Mouse (Mus musculus): ENCODE measurements around the gene Lgmn. TPM values are rescaled to one million over a fixed set of nuclear protein-coding genes. Genes with fewer than 3 reads are reported as not detected.

The Lgmn gene
- 10 to 100 TPM; 78.6 to 84.8 TPM for total RNA-seq (2021)
- long read RNA-seq, experiment 1, transcript Lgmn-201 (14 exons, 1,990 nt), result major isoform, 87 of 99 reads
- long read RNA-seq, experiment 1, partial matches to known transcripts, result 5 of 99 reads
- long read RNA-seq, experiment 1, other reads (novel, unspliced or antisense), result 6 of 99 reads
- long read RNA-seq, experiment 2, transcript Lgmn-201 (14 exons, 1,990 nt), result major isoform, 131 of 144 reads
- long read RNA-seq, experiment 2, partial matches to known transcripts, result 3 of 144 reads
- long read RNA-seq, experiment 2, other reads (novel, unspliced or antisense), result 9 of 144 reads

- peak; percentile 23; the same call in 1 of the 2 replicates for TF ChIP-seq CTCF (conservative IDR thresholded peaks at IDR 0.05)
- DNase-seq (ENCODE audit: low spot score in 2 of 2), result peak; percentile 99
- peak within 1 kb of the TSS; percentile 93 for H3K27ac ChIP-seq
- H3K4me3 ChIP-seq, result peak within 1 kb of the TSS; percentile 77
These were observed at the start of gene Lgmn for GRCm38 (mm10) chr12:102439632-102440023. Gene Lgmn (minus strand): TSS chr12:102439813.

DNA sequence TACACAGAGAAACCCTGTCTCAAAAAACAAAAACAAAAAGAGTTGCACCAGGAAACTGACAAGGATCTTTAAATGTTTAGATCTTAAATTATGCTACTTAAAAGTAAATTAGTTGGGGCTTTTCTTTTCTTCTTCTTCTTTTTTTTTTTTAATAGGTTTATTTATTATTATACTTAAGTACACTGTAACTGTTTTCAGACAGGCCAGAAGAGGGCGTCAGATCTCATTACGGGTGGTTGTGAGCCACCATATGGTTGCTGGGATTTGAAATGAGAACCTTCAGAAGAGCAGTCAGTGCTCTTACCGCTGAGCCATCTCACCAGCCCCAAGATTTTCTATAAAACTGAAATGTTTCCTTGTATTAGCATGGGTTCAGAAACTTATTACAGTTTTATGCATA, 45.3 kb upstream of the Lgmn start:
- DNase-seq (ENCODE audit: low spot score in 2 of 2), result no peak
- Histone ChIP-seq H3K27ac (no peak overlapping the region), H3K4me3 (no peak overlapping the region)
- TF ChIP-seq CTCF (conservative IDR thresholded peaks at IDR 0.05), result peak; percentile 55

DNA sequence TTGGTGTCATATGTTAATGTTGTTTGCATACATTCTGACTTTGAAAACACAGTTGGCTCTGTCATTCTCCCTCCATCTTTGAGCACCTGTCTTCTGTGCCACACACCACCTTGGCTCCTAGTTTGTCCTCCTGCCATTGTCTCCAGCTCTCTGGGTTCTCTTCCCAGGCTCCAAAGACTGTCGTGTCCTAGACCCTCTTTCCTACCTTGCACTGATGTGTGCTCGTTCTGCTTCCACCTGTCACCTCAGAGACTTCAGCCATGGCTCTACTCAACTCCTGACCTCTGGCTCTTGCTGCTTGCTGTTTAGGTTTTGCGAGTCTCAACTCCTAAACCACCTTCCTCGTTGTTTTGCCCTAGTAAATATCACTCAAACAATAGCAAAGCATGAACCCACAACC, 40.9 kb upstream of the Lgmn start:
- DNase-seq (ENCODE audit: low spot score in 2 of 2), result no peak
- Histone ChIP-seq H3K27ac (no peak overlapping the region), H3K4me3 (no peak overlapping the region)
- no peak for TF ChIP-seq CTCF (conservative IDR thresholded peaks at IDR 0.05)

DNA sequence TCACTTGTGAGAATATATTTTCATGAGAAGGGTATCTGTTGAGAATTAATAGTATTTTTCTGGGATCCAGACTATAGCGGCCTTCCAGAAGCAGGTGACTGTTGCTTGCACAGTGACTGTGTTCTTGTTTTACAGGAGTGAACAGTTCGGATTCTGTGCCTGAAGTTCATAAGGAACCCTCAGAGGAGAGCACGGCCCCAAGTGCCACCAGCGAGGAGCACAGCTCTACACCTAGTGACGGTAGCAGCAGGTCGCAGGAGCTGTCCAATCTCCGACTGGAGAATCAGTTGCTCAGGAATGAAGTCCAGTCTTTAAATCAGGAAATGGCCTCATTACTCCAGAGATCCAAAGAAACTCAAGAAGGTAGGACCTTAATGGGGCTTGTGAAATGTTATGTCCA, 34.8 kb upstream of the Lgmn start:
- no peak overlapping the region for H3K27ac ChIP-seq
- TF ChIP-seq CTCF (conservative IDR thresholded peaks at IDR 0.05), result no peak
- H3K4me3 ChIP-seq, result no peak overlapping the region
- DNase-seq (ENCODE audit: low spot score in 2 of 2), result no peak

DNA sequence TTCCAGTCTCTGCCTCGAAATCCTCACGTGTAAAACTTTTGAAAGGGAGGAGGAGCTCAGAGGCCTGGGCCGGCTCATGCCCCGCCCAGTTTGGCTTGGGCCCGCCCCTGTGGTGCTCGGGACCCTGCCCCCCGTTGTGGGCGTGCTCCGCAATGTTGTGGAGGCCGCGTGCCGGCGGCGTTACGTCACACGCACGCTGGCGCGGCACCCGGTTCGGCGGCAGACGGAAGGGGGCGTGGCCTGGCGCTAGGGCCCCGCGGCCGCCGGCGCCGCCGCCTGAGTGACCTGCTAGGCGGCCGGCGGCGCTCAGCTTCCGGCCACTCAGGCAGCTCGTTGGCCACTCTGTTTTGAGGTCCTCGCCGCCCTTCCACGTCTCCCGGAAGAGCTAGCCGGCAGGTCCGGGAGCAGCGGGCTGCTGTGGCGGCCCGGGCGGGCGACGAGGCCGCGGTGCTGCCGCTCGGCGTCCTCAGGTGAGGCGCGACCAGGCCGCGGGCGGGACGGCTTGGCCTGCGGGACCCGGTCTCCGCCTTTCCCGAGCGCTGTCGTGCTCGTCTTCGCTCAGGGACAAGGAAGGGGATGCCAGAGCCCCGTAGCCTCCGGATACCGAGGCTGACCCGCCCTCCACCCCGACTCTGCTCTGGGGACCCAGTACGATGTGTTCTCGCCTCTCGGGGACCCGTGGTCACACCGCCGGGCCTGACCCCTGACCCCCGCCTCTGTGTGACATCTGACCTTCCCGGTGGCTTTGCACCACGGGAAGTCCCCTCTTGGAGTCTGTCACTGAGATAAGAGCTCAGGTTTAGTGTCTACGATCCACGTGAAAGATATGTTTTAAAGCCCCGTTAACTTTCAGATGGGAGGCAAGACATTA, 29.5 kb upstream of the Lgmn start, which contains the start of gene Golga5:
TSS of gene Golga5 (plus strand) at position 242 of the 871 bp plus-strand sequence.
- peak within 1 kb of the TSS; percentile 97 for H3K4me3 ChIP-seq
- peak within 1 kb of the TSS; percentile 93 for H3K27ac ChIP-seq
- DNase-seq (ENCODE audit: low spot score in 2 of 2), result peak; percentile 95 to 96
- 0 out of 2 replicates have a peak, but pooled peaks have one; percentile 6 for TF ChIP-seq CTCF (conservative IDR thresholded peaks at IDR 0.05)

GRCm38 (mm10) chr12:102468136-102468535, 28.5 kb upstream of the Lgmn start:
- H3K4me3 ChIP-seq, result no peak overlapping the region
- DNase-seq (ENCODE audit: low spot score in 2 of 2), result no peak
- no peak overlapping the region for H3K27ac ChIP-seq
- TF ChIP-seq CTCF (conservative IDR thresholded peaks at IDR 0.05), result peak; percentile 58

DNA sequence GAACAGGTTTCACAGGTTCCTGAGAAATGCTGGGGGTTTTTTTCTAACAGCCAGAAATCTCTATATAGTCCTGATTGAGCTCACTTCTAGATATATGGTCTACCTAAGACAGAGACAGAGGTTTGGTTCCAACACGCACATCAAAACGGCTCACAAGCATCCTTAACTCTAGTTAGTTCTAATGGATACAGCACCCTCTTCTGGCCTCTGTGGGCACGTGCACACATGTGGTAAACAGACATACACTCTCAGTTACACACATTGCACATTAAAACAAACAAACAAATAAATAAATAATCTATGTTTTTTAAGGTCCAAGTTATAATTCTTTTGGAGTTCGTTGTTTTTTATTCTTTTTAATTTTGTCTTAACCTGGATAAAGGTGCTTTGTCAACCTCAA, 25.0 kb upstream of the Lgmn start:
- no peak for DNase-seq (ENCODE audit: low spot score in 2 of 2)
- TF ChIP-seq CTCF (conservative IDR thresholded peaks at IDR 0.05), result peak; percentile 59
- Histone ChIP-seq H3K27ac (no peak overlapping the region), H3K4me3 (no peak overlapping the region)

GRCm38 (mm10) chr12:102461177-102461576, 21.6 kb upstream of the Lgmn start:
- TF ChIP-seq CTCF (conservative IDR thresholded peaks at IDR 0.05), result peak; percentile 79
- DNase-seq (ENCODE audit: low spot score in 2 of 2), result peak in 1 of 2 experiments; percentile 29
- no peak overlapping the region for H3K4me3 ChIP-seq
- H3K27ac ChIP-seq, result no peak overlapping the region

- DNase-seq (ENCODE audit: low spot score in 2 of 2), result no peak
- no peak for TF ChIP-seq CTCF (conservative IDR thresholded peaks at IDR 0.05)
- no peak overlapping the region for H3K27ac ChIP-seq
- H3K4me3 ChIP-seq, result no peak overlapping the region
These were observed 20.4 kb upstream of the Lgmn start for GRCm38 (mm10) chr12:102460014-102460413.

- Histone ChIP-seq H3K4me3 (no peak overlapping the region), H3K27ac (peak overlapping the region; percentile 43; the same call in 1 of the 2 replicates)
- no peak for TF ChIP-seq CTCF (conservative IDR thresholded peaks at IDR 0.05)
- DNase-seq (ENCODE audit: low spot score in 2 of 2), result no peak
These were observed 17.0 kb upstream of the Lgmn start for GRCm38 (mm10) chr12:102456467-102457193.

- no peak for TF ChIP-seq CTCF (conservative IDR thresholded peaks at IDR 0.05)
- H3K27ac ChIP-seq, result 0 out of 2 replicates have a peak overlapping the region, but pooled peaks have one; percentile 7
- H3K4me3 ChIP-seq, result no peak overlapping the region
- no peak for DNase-seq (ENCODE audit: low spot score in 2 of 2)
These were observed 14.0 kb upstream of the Lgmn start for GRCm38 (mm10) chr12:102453581-102453980.

GRCm38 (mm10) chr12:102451126-102451851, 11.7 kb upstream of the Lgmn start:
- DNase-seq (ENCODE audit: low spot score in 2 of 2), result no peak
- Histone ChIP-seq H3K27ac (peak overlapping the region; percentile 69; the same call in 1 of the 2 replicates), H3K4me3 (no peak overlapping the region)
- TF ChIP-seq CTCF (conservative IDR thresholded peaks at IDR 0.05), result no peak
